Mouse (Mus musculus) monocyte, adult 2 months (primary cell): Measurements from ENCODE around the gene Slc6a5.

ENCODE experiments used
- DNase-seq, 2 experiments: peaks; one replicate each; pipeline ENCODE4 v3.0.0; 2022; ENCODE audit warnings: low spot score in 2 of 2, low read depth in 1 of 2

Slc6a5 gene

DNA sequence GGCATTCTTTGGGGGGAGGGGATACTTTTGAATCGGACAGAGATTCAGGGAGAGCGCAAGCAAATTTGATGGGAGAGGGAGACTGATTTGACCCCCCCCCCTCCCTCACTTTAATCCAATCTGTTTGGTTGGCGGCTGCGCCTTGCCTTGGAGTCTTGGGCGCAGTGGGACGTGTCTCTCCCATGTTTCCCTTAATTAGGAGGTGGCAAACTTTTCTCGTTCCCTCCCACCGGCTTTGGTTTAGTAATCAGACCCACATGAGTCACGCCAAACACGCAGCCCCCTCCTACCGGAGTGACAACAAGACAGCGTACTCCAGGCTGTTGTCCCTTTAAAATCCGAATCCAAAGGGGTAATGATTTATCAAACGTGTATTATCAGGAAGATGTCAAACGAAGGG, at the start of gene Slc6a5:
TSS of gene Slc6a5 (plus strand) at position 297 of the 400 bp plus-strand sequence.
- DNase-seq, result no peak

DNA sequence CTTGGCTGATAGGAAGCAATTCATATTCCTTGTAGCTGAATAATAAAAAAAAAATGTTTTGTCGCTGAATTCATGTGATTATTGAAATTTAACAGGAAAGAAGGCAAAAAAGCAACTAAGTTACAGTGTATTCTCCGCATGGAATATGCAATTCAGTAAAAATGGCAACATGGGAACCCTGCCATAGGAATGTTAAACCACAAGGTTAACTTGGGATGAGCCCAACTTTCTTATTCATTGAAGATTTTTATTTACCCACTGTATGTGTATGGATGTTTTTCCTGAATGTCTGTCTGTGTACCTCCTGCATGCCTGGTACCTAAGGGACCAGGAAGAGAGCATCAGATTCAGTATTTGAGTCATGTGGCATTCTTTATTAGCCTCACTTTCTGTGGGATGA, 48.8 kb upstream of the Slc6a5 start:
- DNase-seq, result no peak

DNA sequence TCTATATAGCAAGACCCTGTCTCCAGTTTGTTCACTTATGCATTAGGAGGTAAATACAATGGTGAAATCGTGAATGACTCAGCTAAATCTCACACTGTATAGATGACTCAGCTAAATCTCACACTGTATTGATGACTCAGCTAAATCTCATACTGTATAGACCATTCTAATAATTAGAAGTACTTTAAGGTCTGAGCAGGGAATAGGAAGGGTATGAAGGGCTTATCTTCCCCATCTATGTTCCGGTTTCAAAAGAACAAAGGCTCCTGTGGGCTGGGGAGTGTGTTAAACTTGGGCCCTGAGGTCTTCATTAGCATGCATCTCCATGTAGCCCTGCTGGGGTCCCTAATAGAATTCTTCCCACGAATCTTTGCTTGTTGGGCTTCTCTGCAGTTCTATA, 46.2 kb upstream of the Slc6a5 start:
- no peak for DNase-seq

GRCm38 (mm10) chr7:49869656-49870055, 40.3 kb upstream of the Slc6a5 start:
- no peak for DNase-seq

- DNase-seq, result no peak
Measured at GRCm38 (mm10) chr7:49870276-49870675, 39.7 kb upstream of the Slc6a5 start.

- DNase-seq, result no peak
Measured at GRCm38 (mm10) chr7:49877307-49877706, 32.6 kb upstream of the Slc6a5 start.

DNA sequence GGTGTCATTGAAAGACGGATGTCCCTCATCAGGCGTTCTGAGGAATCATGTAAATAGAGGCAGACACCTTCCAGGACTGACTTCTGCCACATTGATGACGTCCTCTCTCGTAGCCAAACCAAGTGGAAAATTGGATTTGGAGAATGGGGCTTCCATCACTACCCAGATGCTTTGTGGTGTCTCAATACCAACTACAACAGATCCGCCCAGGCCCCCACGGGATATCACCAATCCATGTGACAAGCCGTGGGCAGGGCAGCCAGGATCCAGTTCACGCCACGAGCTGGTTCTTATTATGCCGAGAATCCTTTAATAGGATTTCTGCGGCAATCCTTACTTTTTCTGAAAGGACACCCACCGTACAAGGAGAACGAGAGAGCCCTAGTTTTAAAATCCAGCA, 30.9 kb upstream of the Slc6a5 start:
- no peak for DNase-seq

GRCm38 (mm10) chr7:49879998-49880707, 29.8 kb upstream of the Slc6a5 start:
- no peak for DNase-seq

DNA sequence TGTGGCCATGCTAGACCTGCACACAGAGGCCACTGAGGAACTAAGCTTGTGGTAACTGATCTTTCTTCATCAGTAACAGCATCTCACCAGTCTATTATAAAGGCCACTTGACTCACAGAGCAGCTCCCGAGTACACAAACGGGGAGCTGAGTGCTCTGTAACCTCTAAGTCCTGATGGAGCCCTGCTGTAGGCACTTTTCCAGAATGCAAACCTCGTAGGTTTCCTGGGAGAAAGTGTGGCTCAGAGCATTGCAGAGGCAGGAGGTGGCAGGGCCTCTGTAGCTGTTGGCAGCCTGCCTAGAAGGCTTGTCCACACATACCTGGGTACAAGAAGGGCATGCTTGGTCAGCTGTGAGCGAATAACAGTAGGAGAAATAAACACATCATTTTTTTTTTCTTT, 27.7 kb upstream of the Slc6a5 start:
- DNase-seq, result no peak

DNA sequence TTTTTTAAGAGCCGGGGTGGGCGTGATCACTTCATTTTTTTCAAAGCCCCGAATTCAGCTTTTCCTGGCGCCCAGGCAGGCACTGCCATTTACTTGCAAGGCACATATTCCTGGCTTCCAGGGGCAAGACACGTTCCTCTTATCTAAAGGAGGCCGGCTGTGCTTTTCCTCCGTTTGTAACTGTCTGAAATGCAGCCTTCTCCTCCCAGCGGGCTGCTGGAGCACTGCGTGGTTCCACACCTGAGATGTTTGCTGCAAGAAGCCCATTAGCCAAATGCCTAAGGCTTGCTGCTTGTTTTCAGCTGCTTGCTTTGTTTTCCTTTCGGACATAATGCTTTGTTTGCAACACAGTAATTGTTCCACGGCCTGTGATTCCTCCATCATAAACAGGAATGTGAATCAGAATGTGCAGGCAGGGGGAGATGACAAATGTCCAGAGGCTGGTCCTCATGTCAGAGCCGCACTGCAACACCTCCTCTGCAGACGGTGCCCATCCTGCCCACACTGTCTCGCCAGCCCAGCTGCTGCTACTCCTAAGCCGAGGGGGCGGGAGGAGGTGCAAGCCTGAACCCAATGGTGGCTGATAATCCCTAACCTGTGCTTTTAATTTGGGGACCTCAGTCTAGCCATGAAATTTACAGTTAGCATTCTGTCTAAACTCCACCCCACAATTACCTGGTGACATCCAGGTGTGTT, 27.1 kb upstream of the Slc6a5 start:
- DNase-seq, result no peak

- DNase-seq, result no peak
Measured at GRCm38 (mm10) chr7:49887776-49888390, 22.1 kb upstream of the Slc6a5 start.

DNA sequence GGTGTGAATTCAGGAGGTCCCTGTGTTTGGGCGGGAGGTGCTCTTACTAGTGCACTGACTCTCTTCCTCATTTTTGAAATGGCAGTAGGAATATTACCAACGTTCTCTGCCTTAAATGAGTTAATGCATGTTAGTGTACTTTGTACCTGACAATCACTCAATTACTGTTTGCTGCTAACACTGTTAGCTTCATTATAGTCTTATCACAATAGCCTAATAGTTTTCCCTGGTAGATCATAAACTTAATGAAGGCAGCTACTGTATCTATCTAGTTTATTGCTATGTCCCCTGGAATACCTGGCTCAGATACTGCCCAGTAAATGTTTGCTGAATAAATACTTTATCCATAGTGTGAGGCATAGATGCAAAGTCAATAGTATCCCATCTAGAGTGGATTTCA, 15.2 kb upstream of the Slc6a5 start:
- DNase-seq, result no peak

- DNase-seq, result no peak
Measured at GRCm38 (mm10) chr7:49895296-49895695, 14.7 kb upstream of the Slc6a5 start.

GRCm38 (mm10) chr7:49902003-49902552, 7.9 kb upstream of the Slc6a5 start:
- no peak for DNase-seq

- no peak for DNase-seq
Measured at GRCm38 (mm10) chr7:49907191-49908171, 2.5 kb upstream of the Slc6a5 start.

DNA sequence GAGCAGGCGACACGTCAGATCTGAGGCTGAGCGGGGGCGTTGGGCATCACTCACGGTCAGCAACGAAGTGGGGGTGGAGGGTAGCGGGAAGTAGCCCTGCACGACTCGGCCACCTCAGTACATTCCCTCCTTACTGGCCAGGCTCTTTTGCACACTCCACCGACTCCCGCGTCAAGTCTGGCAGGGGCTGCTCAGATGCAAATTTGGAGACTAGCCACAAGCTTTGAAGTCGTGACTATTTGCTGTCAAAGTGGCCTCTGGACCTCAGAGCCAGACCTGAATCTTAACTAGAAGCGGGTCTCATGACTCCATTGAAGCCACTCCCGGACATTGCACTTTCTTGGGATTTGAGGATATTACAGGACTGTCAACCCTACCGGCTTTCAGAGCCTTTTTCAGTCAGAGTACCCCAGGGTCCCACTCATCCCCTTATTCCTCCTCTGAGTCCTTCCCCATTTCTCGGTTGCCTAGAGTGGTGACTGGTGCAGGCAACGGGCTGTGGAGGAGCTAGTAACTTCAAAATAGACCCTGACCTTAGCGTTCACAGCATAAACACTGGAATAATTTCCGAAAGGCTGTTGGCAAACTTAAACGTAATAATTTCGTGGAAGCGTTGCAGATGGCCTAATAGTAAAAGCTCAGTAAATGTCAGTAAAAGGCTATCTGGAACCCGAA, 1.6 kb upstream of the Slc6a5 start:
- DNase-seq, result no peak

DNA sequence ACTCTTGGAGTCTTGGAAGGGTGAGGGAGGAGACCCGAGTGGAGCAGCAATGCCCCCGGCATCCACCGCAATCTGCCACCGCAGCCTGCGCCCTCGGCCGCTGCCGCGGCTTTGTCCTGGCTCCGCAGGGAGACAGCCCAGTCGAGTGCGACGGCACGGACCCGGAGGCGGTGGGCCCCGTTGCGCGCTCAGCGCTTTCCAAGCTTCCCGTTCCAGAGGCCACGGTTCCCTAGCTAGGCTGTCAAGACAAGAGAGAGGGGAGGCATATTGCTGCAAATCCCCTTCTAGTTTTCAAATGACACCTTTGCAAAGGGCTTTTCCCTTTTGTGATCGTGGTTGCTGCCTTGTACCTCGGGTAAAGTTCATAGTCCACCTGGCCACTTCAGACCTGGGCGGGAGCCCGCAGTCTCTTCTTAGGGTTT, 945 bp upstream of the Slc6a5 start:
- no peak for DNase-seq

DNA sequence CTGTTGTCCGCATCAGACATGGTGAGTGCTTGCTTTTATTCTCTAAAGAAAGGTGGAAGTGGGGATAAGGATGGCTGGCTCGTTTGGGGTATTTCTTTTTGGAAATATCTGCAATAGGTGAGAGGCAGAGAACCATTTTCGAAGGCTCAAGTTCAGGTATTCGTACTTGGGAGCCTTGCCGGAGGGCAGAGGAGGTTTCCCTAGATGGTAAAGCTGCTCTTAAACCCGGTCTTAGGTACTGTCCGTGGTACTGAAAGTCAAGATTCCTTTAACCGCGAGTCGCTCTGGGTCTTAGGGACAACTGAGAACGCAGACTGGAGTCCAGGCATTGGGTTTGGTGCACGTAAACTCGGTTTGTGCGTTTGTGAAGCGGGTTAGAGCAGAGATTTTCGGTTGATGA, 415 bp downstream of the Slc6a5 start:
- DNase-seq, result no peak

DNA sequence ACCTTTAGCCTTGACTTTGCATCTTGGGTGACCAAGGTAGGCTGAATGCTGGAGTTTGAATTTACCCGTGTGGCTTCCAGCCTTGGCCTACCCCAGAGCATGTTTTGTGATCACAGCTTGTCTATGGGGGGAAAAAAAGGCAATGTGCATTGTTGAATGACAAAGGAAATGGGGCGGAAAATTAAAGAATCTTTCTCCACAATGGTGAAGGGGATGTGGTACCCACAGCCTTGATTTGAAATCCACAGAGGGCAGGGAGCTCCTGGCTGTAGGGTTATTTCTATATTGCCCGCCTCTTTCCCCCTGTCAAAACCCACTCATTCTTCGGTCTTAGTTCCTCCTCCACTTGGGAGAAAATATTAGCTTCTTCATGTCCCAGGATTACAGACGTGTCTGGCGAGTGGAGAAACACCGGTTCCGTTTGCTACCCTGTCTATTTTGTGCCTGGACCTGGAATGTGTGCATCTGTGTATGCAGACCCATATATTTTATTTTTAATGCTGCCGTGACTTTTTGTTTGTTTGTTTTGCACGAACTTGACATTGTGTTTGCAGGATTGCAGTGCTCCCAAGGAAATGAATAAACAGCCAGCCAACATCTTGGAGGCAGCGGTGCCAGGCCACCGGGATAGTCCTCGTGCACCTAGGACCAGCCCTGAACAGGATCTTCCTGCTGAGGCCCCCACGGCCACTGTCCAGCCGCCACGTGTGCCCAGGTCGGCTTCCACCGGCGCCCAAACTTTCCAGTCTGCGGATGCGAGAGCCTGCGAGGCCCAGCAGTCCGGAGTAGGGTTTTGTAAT, 1.4 kb downstream of the Slc6a5 start:
- no peak for DNase-seq

GRCm38 (mm10) chr7:49911947-49912262, 2.0 kb downstream of the Slc6a5 start:
- DNase-seq, result no peak
